Mouse (Mus musculus) heart, embryonic 12.5 days (tissue): ENCODE data around the gene Ddah2. TPM values are rescaled to one million over a fixed set of nuclear protein-coding genes. Genes with fewer than 3 reads are reported as not detected.

ENCODE experiments used
- ATAC-seq: fragments of 200-750 bp; cut with Nextera tagmentation; 2 replicates; pipeline ENCODE4 v1.8.0; 2017; ENCODE audit warnings: moderate TSS enrichment, moderate library complexity; ENCODE audit not compliant: insufficient number of reproducible peaks, low FRiP score
- H3K27ac ChIP-seq: fragments of 300-500 bp; sonication (generic); 2 replicates; pipeline ENCODE4 v1.5.1; 2016; ENCODE audit warnings: mild to moderate bottlenecking, moderate library complexity; ENCODE audit not compliant: poor library complexity, severe bottlenecking
- H3K27me3 ChIP-seq: fragments of 300-500 bp; sonication (generic); replicated peaks from 2 replicates; pipeline ENCODE4 v1.6.1; 2016; ENCODE audit warnings: mild to moderate bottlenecking, moderate library complexity
- H3K36me3 ChIP-seq: fragments of 300-500 bp; sonication (generic); 2 replicates; pipeline ENCODE4 v1.6.1; 2016; ENCODE audit warnings: mild to moderate bottlenecking, moderate library complexity
- H3K4me1 ChIP-seq: fragments of 300-500 bp; sonication (generic); replicated peaks from 2 replicates; pipeline ENCODE4 v1.6.1; 2016; ENCODE audit warnings: mild to moderate bottlenecking
- H3K4me2 ChIP-seq: fragments of 300-500 bp; sonication (generic); 2 replicates; pipeline ENCODE4 v1.6.1; 2016; ENCODE audit warnings: mild to moderate bottlenecking, moderate library complexity
- H3K4me3 ChIP-seq: fragments of 300-500 bp; sonication (generic); 2 replicates; pipeline ENCODE4 v1.5.1; 2016; ENCODE audit warnings: mild to moderate bottlenecking
- H3K9ac ChIP-seq: fragments of 300-500 bp; sonication (generic); 2 replicates; pipeline ENCODE4 v1.6.1; 2016; ENCODE audit warnings: mild to moderate bottlenecking, moderate library complexity
- H3K9me3 ChIP-seq: fragments of 300-500 bp; sonication (generic); replicated peaks from 2 replicates; pipeline ENCODE4 v1.6.1; 2016; ENCODE audit warnings: mild to moderate bottlenecking, moderate library complexity
- whole genome bisulfite sequencing: fragments of 180-500 bp; shearing (Covaris S2); methylation state at CpG from one replicate; pipeline ENCODE4 v1.1.7; 2016; 5-methylcytosine and 5-hydroxymethylcytosine counted together
- polyA plus RNA-seq: library from polyadenylated mRNA; unstranded; fragments of >200 nt; fragmentation: Nextera tagmentation; extraction: Ambion mirVana; gene quantifications from 2 replicates; pipeline ENCODE4 v1.2.1, GENCODE M21; 2016

Ddah2 gene
- polyA plus RNA-seq, 1 experiment from 2014 or later, result 192 TPM

DNA sequence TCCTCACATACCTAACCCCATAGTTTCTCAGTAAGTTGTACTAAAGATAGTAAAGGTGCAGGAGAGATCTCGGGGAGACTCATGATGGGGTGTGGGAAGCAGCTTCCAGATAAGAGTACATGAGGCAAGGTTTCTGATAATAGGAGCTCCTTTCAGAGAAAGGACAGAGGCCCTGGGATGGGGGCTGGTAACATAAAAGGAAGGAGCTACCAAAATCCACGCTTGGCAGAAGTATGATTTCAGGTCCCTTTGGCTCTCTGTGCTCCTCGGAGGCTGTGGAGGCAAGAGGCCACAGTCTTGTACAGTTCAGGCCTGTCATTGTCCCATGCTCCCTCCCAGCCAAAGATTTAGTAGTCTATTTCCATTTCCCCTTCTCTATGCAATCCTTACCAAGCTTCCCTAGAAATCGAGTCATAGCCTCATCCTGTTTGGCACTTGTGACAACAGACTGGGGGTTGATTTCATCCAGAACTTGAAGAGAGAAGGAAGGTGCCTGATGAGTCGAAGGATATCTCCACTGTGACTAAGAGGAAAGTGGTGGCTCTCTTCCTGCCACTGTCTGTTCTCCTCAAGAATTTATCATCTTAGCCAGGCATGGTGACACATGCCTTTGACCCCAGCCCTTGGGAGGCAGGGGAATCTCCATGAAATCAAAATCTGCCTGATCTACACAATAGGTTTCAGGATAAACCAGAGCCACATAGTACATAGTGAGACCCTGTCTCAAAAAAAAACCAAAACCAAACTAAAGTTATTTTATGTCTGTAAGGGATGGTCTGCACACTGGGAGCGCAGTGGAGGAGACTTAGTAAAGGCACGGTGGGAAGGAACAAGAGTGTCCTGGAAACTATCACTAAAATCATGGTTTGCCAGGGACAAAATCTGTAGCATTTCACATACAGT, 13.7 kb upstream of the Ddah2 start:
- Histone ChIP-seq H3K4me3 (peak overlapping the region; percentile 64; the same call in 1 of the 2 replicates), H3K36me3 (no peaks in the 10 kb centered on the region), H3K4me1 (peaks cover 48% of the 10 kb centered on the region), H3K4me2 (peak overlapping the region; percentile 99), H3K9ac (no peak overlapping the region), H3K9me3 (no peaks in the 10 kb centered on the region), H3K27me3 (no peaks in the 10 kb centered on the region), H3K27ac (peak overlapping the region; percentile 96)
- 47% methylated on average over 7 of the region's 7 CpGs for WGBS
- no peak for ATAC-seq

DNA sequence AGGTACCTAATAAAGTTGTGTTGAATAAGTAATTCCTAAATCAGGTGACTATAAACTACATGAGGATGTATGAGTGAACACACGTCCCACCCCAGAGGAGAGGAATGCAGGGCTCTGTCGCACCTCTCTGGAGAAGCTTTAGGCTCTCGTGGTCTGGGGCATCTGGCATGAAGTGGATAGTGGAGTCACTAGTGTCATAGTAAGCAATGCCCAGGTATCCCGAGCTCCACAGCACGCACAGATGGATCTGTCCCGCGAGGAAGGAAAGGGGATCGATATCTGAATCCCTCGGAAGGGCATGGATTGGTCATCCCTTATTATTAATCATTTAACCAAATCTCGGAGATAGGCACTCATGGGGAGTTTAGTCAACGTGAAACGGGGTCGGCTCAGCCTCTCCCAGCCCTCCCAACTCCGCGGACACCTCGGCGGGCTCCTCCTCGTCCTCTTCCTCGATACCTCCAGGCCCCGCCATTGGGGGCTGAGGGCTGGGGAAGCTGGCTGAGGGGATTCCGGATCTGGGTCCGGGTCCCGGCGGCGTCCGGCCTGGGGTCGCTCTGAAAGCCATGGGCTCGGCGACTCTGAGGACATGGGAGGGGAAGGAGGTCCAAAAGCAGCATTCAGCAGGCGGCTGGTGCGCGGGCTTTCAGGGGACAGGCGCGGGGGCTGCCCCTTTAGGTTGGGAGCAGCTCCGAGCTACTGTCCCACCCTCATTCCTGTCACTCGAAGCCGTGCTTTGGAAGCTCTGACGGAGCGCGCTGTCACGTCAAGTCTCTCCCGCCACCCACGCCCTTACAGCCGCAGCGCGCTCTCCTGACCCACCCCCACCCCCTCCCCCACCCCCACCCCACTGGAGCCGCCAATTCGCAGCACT, 12.8 kb upstream of the Ddah2 start:
- Histone ChIP-seq H3K9me3 (no peaks in the 10 kb centered on the region), H3K4me3 (peak overlapping the region; percentile 64), H3K4me1 (peaks cover 48% of the 10 kb centered on the region), H3K9ac (peak overlapping the region; percentile 94), H3K36me3 (no peaks in the 10 kb centered on the region), H3K27ac (peak overlapping the region; percentile 96), H3K4me2 (peak overlapping the region; percentile 99), H3K27me3 (no peaks in the 10 kb centered on the region)
- WGBS, result 2% methylated on average over 48 of the region's 48 CpGs
- no peak for ATAC-seq

DNA sequence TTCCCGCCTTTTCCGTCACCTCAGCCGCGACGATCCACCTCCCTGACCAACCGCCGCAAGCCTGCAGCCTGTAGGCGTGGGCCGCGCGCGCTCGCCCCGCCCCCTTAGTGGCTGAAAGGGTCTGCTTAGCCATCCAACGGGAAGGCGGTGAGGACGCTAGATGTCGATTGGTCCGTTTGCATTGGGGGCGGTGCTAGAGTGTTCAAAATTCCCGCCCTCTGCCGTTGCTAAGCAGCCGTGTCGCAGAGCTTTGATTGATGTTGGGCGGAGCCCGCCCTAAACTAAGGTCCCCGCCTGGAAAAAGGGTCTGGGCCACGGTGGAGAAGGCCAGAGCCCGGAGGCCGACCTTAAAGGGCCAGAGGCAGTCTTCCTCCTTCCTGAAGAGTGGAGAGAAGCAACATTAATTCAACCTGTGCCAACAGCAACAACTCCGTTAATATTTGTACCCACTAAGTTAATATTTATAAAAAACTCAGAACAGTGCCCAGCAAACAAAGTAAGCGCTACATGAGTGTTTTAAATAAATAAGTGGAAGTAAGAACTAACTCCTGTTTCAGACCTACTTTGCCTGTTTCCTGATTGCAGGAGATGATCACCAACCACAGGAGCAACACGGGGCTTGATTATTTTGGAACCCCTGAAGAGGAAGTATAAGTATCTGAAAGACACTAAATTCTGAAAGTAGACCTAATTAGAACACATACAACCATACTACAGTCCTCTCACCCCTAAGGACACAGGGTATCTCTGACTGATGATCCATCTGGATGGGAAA, 12.0 kb upstream of the Ddah2 start, which contains the start of gene Msh5:
Msh5 (minus strand) TSS at position 65 of the 775 bp plus-strand sequence.
- peak; percentile 91 for ATAC-seq
- Histone ChIP-seq H3K9ac (peak within 1 kb of the TSS; percentile 94), H3K4me3 (peak within 1 kb of the TSS; percentile 64), H3K4me1 (peaks cover 50% of the 10 kb centered on the region), H3K27ac (peak within 1 kb of the TSS; percentile 99), H3K36me3 (no peaks in the 10 kb centered on the region), H3K27me3 (no peaks in the 10 kb centered on the region), H3K9me3 (no peaks in the 10 kb centered on the region), H3K4me2 (peak within 1 kb of the TSS; percentile 99)
- WGBS, result 2% methylated on average over 33 of the region's 33 CpGs

DNA sequence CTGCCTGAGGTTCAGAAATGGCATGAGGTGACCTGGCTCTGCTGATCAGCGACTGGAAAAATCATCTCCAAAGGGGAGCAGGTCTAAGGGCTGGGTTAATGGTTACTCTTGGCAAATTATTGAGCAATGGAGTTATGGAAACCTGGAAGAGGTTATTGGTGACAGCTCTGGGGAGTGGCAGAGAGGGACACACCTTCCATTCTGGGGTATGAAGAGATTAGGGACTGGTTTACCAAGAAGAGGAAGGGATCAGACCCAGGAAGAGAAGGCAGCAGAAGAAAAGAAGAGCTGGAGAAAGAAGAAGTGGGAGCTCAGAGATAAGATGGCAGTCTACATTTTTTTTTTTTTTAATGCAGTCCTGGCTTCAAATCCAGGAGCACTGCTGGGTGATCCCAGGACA, 11.1 kb upstream of the Ddah2 start:
- Histone ChIP-seq H3K36me3 (peaks cover 5% of the 10 kb centered on the region), H3K4me1 (peaks cover 58% of the 10 kb centered on the region), H3K4me3 (0 out of 2 replicates have a peak overlapping the region, but pooled peaks have one; percentile 17), H3K27ac (peak overlapping the region; percentile 99), H3K9me3 (no peaks in the 10 kb centered on the region), H3K4me2 (peak overlapping the region; percentile 50), H3K9ac (0 out of 2 replicates have a peak overlapping the region, but pooled peaks have one; percentile 21), H3K27me3 (no peaks in the 10 kb centered on the region)
- 35% methylated on average over 1 of the region's 1 CpGs for WGBS
- ATAC-seq, result no peak

DNA sequence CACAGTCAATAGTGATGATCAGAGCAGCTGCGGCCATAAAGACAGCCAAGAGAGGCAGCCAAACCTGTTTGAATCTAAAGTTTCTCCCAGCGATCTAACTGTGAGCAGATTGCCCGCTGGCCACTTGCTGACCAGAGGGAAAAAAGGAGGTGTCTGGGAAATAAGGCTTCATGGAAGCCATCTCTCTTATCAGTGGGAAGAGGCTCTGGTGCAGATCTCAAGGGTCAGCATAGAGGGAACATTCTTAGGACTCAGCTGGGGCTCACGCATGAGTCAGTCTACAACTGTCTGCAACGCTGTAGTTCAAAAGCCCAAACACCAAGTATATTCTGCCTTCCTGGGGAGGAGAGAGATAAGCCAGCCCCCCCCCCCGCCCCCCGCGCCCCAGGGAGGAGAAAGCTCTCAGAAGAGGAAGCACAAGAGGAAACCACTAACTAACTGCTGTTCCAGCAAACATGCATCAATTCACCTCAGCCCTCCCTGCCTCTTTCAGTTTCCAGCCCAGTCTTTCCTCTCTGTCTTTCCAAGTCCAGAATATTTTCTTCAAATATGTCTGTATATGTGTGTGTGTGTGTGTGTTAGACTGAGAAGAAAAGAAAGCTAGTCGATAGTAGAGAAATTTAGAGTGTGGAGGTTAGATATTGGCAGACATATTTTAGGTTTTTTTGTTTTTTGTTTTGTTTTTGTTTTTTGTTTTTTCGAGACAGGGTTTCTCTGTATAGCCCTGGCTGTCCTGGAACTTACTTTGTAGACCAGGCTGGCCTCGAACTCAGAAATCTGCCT, 10.5 kb upstream of the Ddah2 start:
- H3K9me3 ChIP-seq, result no peaks in the 10 kb centered on the region
- H3K4me2 ChIP-seq, result peak overlapping the region; percentile 88
- H3K9ac ChIP-seq, result peak overlapping the region; percentile 49; the same call in 1 of the 2 replicates
- peaks cover 62% of the 10 kb centered on the region for H3K4me1 ChIP-seq
- H3K4me3 ChIP-seq, result 0 out of 2 replicates have a peak overlapping the region, but pooled peaks have one; percentile 17
- peaks cover 12% of the 10 kb centered on the region for H3K36me3 ChIP-seq
- peak overlapping the region; percentile 99 for H3K27ac ChIP-seq
- ATAC-seq, result no peak
- WGBS, result 20% methylated on average over 11 of the region's 11 CpGs
- no peaks in the 10 kb centered on the region for H3K27me3 ChIP-seq

DNA sequence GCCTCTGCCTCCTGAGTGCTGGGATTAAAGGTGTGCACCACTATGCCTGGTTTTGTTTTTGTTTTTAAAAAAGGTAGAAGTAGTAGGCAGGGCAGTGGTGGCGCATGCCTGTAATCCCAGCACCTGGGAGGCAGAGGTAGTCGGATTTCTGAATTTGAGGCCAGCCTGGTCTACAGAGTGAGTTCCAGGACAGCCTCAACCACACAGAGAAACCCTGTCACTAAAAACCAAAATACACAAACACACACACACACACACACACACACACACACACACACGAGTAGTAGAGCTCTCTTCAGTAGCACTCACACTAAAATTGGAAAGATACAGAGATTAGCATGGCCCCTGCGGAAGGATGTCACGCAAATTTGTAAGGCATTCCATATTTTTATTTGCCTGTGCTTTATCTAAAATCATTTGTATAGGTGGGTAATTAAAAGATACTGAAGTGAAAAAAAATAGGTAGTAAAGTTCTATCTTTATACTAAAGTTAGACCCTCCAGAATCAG, 9.8 kb upstream of the Ddah2 start:
- 61% methylated on average over 5 of the region's 5 CpGs for WGBS
- Histone ChIP-seq H3K36me3 (peaks cover 18% of the 10 kb centered on the region), H3K9me3 (no peaks in the 10 kb centered on the region; the same call in 1 of the 2 replicates), H3K4me1 (peaks cover 62% of the 10 kb centered on the region), H3K4me3 (peak overlapping the region; percentile 75; the same call in 1 of the 2 replicates), H3K4me2 (peak overlapping the region; percentile 88), H3K27ac (peak overlapping the region; percentile 99), H3K27me3 (no peaks in the 10 kb centered on the region), H3K9ac (peak overlapping the region; percentile 94; the same call in 1 of the 2 replicates)
- no peak for ATAC-seq

DNA sequence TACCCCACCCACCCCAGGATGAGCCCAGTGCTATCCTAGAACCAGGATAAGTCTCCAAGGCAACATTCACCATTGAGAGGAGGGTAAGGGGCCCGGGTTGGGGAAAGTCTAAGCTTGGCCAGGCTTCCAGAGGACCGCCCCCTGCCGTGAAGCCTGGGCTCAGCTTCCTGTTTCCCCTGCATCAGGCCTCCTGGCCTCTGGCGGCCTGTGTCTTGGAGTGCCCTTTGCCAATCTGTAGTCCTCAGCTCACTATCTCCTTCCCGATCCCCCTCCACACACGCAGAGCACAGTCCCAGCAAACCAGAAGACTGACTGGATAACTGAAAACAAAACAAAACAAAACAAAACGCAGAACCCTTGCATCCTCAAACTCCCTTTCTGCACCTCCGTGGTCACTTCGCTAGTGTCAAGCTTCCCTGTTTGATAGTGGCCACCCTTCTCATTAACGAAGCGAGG, 9.2 kb upstream of the Ddah2 start, which contains the start of gene Clic1:
Clic1 (plus strand) TSS at position 406 of the 456 bp plus-strand sequence.
- H3K27ac ChIP-seq, result peak within 1 kb of the TSS; percentile 99
- no peaks in the 10 kb centered on the region; the same call in 1 of the 2 replicates for H3K9me3 ChIP-seq
- peak within 1 kb of the TSS; percentile 94 for H3K9ac ChIP-seq
- no peaks in the 10 kb centered on the region for H3K27me3 ChIP-seq
- peaks cover 57% of the 10 kb centered on the region for H3K4me1 ChIP-seq
- H3K36me3 ChIP-seq, result peaks cover 24% of the 10 kb centered on the region
- WGBS, result under 1% methylated on average over 11 of the region's 11 CpGs
- peak within 1 kb of the TSS; percentile 88 for H3K4me2 ChIP-seq
- ATAC-seq, result peak; percentile 37
- peak within 1 kb of the TSS; percentile 75 for H3K4me3 ChIP-seq

DNA sequence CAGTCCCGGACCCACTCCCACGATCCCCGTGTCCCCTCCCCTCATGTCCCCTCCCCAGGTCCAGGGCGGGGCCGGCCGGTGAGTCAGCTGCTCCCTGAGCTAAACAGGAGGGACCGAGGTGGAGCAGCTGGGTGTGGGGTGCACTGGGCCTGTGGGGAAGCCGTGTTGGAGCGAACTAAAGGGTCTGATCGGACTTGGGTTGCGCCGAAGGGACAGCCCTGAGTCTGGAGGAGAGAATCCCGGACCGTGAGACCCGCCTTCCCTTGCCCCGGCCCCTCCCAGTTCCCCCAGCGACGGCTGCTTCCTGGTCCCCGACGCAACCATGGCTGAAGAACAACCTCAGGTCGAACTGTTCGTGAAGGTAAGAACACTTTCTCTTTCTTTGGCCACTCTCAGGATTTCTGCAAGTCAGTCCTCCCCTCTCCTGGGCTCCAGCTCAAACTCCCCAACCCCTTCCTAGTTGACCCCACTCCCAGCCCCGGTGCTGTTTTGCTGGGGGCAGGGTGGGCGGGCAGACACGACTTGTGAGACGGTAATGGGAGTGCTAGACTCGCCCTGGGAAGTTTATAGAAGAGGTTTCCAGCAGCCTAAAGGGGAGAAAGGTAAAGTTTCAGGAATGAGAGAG, 8.6 kb upstream of the Ddah2 start:
- no peaks in the 10 kb centered on the region; the same call in 1 of the 2 replicates for H3K9me3 ChIP-seq
- H3K27me3 ChIP-seq, result no peaks in the 10 kb centered on the region
- peak overlapping the region; percentile 99 for H3K27ac ChIP-seq
- peaks cover 54% of the 10 kb centered on the region for H3K4me1 ChIP-seq
- peaks cover 30% of the 10 kb centered on the region for H3K36me3 ChIP-seq
- H3K4me3 ChIP-seq, result peak overlapping the region; percentile 75
- ATAC-seq, result peak; percentile 60
- 1% methylated on average over 27 of the region's 27 CpGs for WGBS
- H3K9ac ChIP-seq, result peak overlapping the region; percentile 94
- peak overlapping the region; percentile 88 for H3K4me2 ChIP-seq
